Mouse (Mus musculus) kidney, embryonic 16.5 days (tissue): ENCODE measurements around the gene Bhlha9. TPM values are rescaled to one million over a fixed set of nuclear protein-coding genes. Genes with fewer than 3 reads are reported as not detected.

Source experiments
- ATAC-seq: fragments of 200-750 bp; cut with Nextera tagmentation; 2 replicates; pipeline ENCODE4 v1.8.0; 2017; ENCODE audit warnings: moderate TSS enrichment; ENCODE audit not compliant: low FRiP score, low TSS enrichment
- H3K27ac ChIP-seq: fragments of 300-500 bp; sonication (generic); 2 replicates; pipeline ENCODE4 v1.5.1; 2014; ENCODE audit warnings: low read length
- H3K27me3 ChIP-seq: fragments of 300-500 bp; sonication (generic); 2 replicates; pipeline ENCODE4 v1.6.1; 2014; ENCODE audit warnings: low read length, control low read depth, mixed read lengths; ENCODE audit not compliant: insufficient read depth
- H3K36me3 ChIP-seq: fragments of 300-500 bp; sonication (generic); 2 replicates; pipeline ENCODE4 v1.6.1; 2014; ENCODE audit warnings: low read length, control low read depth, mixed read lengths; ENCODE audit not compliant: insufficient read depth
- H3K4me1 ChIP-seq: fragments of 300-500 bp; sonication (generic); 2 replicates; pipeline ENCODE4 v1.6.1; 2014; ENCODE audit warnings: low read length, control low read depth, mixed read lengths; ENCODE audit not compliant: insufficient read depth
- H3K4me2 ChIP-seq: fragments of 300-500 bp; sonication (generic); replicated peaks from 2 replicates; pipeline ENCODE4 v1.6.1; 2014; ENCODE audit warnings: low read depth, low read length
- H3K4me3 ChIP-seq: fragments of 300-500 bp; sonication (generic); 2 replicates; pipeline ENCODE4 v1.5.1; 2014; ENCODE audit warnings: mild to moderate bottlenecking, low read length
- H3K9ac ChIP-seq: fragments of 300-500 bp; sonication (generic); replicated peaks from 2 replicates; pipeline ENCODE4 v1.6.1; 2014; ENCODE audit warnings: low read length
- H3K9me3 ChIP-seq: fragments of 300-500 bp; sonication (generic); 2 replicates; pipeline ENCODE4 v1.6.1; 2016; ENCODE audit warnings: low read length, control low read depth
- WGBS: fragments of 180-500 bp; shearing (Covaris S2); extraction: QIAGEN DNeasy Blood & Tissue Kit; methylation state at CpG from one replicate; pipeline ENCODE4 v1.1.7; 2014; 5-methylcytosine and 5-hydroxymethylcytosine counted together
- polyA plus RNA-seq: library from polyadenylated mRNA; unstranded; fragments of >200 nt; fragmentation: Nextera tagmentation; extraction: Ambion mirVana; gene quantifications from 2 replicates; pipeline ENCODE4 v1.2.1, GENCODE M21; 2015

Bhlha9 gene
- polyA plus RNA-seq, 1 experiment from 2014 or later: 0.17 TPM

DNA sequence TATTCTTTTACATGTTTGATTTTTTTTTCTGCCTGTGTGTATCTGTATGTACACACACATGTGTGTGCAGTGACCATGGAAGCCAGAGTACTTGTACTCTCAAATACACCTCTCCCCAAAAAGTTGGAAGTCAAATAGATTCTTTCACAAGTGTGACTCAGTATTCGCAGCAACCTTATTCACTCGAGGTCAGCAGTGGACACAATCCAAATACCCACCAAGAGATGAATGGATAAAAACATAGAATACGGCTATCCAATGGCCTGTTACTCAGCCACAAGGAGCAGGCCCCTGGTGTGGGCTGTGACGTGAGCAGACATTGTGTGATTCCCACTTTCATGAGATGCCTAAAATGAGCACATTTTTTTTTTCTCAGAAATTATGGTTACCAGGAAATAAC lies 32.0 kb upstream of the Bhlha9 start:
- Histone ChIP-seq H3K36me3 (no peaks in the 10 kb centered on the region), H3K27me3 (no peaks in the 10 kb centered on the region), H3K4me1 (peaks cover 10% of the 10 kb centered on the region; the same call in 1 of the 2 replicates), H3K9ac (no peak overlapping the region), H3K4me2 (no peak overlapping the region), H3K4me3 (no peak overlapping the region), H3K9me3 (no peaks in the 10 kb centered on the region), H3K27ac (no peak overlapping the region)
- no peak for ATAC-seq
- 74% methylated on average over 4 of the region's 4 CpGs for WGBS

DNA sequence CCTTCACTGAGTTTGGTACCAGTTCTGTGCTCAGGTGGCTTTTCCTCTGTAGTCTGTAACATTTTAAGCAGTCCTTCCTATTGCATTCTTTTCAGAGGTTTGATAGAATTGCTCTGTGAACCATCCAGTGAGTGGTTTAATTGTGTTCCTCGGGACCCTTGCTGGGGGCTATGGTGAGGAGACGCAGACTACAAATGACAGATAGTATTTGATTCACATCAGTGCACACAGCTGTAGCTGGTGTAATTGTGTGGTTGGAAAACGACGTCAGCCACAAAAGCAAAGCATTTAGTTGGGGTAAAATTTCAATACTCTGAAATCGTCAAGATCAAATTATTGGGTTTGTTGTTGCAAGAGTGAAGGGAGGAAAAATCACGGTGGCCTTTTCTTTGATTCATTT lies 28.0 kb upstream of the Bhlha9 start:
- Histone ChIP-seq H3K9me3 (no peaks in the 10 kb centered on the region), H3K9ac (no peak overlapping the region), H3K4me3 (no peak overlapping the region), H3K4me2 (no peak overlapping the region), H3K4me1 (peaks cover 24% of the 10 kb centered on the region), H3K27ac (peak overlapping the region; percentile 61), H3K27me3 (no peaks in the 10 kb centered on the region), H3K36me3 (no peaks in the 10 kb centered on the region)
- no peak for ATAC-seq
- WGBS: 37% methylated on average over 6 of the region's 6 CpGs

DNA sequence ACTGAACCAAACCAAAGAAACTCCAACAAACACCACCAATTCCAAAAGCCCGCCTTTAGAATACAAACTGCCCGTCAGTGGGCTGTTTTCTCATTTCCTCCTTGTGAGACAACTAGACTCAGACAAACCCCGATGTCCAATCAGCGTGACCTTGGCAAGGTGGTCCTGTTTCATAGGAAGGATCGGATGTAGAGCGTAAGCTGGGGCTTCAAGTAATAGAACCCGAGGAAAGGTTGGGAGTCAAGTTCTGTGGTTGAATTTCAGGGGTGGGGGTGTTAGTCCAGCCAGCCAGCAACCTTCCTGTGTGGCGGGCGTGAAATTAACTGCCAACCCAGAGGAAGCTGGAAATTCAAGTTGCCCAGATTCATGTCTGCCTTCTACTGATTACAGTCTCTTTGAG lies 27.2 kb upstream of the Bhlha9 start:
- no peak overlapping the region for H3K4me3 ChIP-seq
- no peak; the same call in 1 of the 2 replicates for ATAC-seq
- peaks cover 24% of the 10 kb centered on the region for H3K4me1 ChIP-seq
- WGBS: 25% methylated on average over 9 of the region's 9 CpGs
- no peaks in the 10 kb centered on the region for H3K36me3 ChIP-seq
- no peaks in the 10 kb centered on the region for H3K27me3 ChIP-seq
- H3K9ac ChIP-seq: no peak overlapping the region
- peak overlapping the region; percentile 62 for H3K4me2 ChIP-seq
- H3K9me3 ChIP-seq: no peaks in the 10 kb centered on the region
- H3K27ac ChIP-seq: peak overlapping the region; percentile 61

DNA sequence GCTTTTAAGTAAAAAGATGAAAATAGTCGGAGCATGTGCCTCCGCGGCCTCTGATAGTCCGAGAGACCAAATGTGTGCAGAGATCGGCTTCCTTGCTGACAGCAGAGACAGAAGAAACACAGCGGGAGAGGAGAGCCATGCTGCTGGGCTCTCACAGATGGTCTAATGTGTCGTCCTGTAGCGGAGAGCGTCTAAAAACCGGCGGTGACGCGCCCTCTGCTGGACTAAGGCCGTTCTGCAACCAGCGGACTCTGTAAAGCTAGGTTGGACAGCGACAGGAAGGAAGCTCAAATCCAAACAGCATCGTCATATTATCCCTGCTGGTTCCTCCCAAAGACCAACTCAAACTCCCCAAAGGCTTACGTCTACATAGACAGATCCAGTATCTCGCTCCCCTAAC lies 26.3 kb upstream of the Bhlha9 start:
- Histone ChIP-seq H3K27ac (peak overlapping the region; percentile 52), H3K4me1 (peaks cover 24% of the 10 kb centered on the region), H3K4me3 (peak overlapping the region; percentile 35), H3K9ac (peak overlapping the region; percentile 60; the same call in 1 of the 2 replicates), H3K9me3 (no peaks in the 10 kb centered on the region), H3K36me3 (no peaks in the 10 kb centered on the region), H3K4me2 (peak overlapping the region; percentile 62), H3K27me3 (no peaks in the 10 kb centered on the region)
- ATAC-seq: peak; percentile 83
- under 1% methylated on average over 19 of the region's 19 CpGs for WGBS

DNA sequence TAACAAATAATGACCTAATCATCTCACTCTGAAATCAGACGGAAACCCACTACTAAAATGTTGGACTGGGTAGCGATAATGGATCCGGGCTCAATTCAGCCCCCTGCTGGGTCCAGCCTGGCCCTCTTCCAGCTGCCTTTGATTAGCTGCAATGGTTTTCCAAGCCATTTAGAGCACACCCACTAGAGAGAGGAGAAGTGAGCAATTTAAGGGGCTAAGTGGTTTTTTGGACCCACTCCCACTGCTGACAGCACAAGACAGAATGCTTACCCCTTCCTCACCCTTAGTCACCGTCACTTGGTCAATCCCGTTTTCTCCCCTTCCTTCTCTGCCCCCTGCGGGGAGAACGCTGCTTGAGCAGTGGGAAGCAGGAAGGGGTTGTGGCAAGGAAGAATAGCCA lies 25.2 kb upstream of the Bhlha9 start:
- Histone ChIP-seq H3K36me3 (no peaks in the 10 kb centered on the region), H3K27me3 (no peaks in the 10 kb centered on the region), H3K27ac (no peak overlapping the region), H3K4me3 (0 out of 2 replicates have a peak overlapping the region, but pooled peaks have one; percentile 3), H3K4me1 (peaks cover 24% of the 10 kb centered on the region), H3K4me2 (peak overlapping the region; percentile 37), H3K9me3 (no peaks in the 10 kb centered on the region), H3K9ac (no peak overlapping the region)
- WGBS: 7% methylated on average over 7 of the region's 7 CpGs
- ATAC-seq: no peak

DNA sequence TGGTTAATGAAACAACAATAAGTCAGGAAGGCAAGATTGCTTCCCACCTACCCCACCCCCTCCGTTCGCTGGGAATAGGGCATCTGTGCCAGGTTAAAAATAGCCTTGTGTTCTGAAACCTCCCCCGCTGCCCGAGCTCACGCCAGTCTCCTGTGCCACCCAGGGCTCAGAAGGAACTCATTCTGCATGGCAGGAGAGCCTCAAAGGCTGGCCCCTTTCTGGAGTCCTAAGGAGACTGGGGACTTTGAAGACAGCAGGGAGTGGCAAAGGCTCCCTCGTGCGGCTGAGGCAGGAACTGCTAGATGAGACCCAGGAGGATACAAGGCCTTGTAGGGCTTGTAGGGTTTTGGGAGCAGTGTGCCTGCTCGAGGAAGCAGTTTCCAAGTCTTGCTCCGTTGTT lies 24.8 kb upstream of the Bhlha9 start:
- peak; percentile 49; the same call in 1 of the 2 replicates for ATAC-seq
- Histone ChIP-seq H3K27ac (no peak overlapping the region), H3K27me3 (no peaks in the 10 kb centered on the region), H3K9ac (no peak overlapping the region), H3K36me3 (no peaks in the 10 kb centered on the region), H3K4me1 (peaks cover 24% of the 10 kb centered on the region), H3K4me3 (0 out of 2 replicates have a peak overlapping the region, but pooled peaks have one; percentile 3), H3K4me2 (peak overlapping the region; percentile 37), H3K9me3 (no peaks in the 10 kb centered on the region)
- WGBS: 3% methylated on average over 9 of the region's 9 CpGs

DNA sequence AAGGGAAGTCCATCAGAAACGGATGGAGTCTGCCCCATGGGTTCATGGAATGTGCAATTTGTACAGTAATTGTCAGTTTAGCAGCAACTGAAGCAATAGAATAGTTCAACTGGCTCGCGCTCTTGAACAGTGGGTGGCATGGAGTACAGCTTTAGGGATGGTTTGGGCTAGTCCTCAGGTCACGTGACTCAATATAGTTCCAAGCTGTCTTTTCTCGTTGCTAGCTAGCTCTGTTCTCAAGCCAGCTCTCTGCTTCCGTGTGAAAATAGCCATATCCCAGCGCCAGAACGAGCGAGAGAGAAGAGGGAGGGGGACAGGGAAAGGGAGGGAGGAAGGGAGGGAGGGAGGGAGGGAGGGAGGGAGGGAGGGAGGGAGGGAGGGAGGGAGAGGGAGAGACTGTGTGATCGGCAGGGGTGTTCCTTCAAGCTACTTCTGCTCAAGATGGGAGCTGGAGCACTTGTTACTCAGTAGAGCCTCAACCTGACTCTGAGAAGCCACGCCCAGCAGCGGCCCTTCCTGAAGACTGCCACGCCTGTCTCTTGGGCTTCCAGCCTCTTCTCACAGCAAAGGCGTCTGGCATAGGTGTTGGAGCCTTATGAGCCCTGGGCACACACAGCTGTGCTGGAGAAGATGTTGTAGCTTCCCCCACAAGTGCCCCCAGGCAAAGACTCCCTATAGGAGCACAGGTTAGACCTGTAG lies 21.3 kb upstream of the Bhlha9 start:
- 57% methylated on average over 12 of the region's 14 CpGs for WGBS
- no peaks in the 10 kb centered on the region for H3K36me3 ChIP-seq
- H3K4me3 ChIP-seq: no peak overlapping the region
- no peak for ATAC-seq
- no peaks in the 10 kb centered on the region for H3K27me3 ChIP-seq
- H3K9me3 ChIP-seq: no peaks in the 10 kb centered on the region
- peaks cover 8% of the 10 kb centered on the region for H3K4me1 ChIP-seq
- no peak overlapping the region for H3K4me2 ChIP-seq
- H3K9ac ChIP-seq: no peak overlapping the region
- no peak overlapping the region for H3K27ac ChIP-seq

DNA sequence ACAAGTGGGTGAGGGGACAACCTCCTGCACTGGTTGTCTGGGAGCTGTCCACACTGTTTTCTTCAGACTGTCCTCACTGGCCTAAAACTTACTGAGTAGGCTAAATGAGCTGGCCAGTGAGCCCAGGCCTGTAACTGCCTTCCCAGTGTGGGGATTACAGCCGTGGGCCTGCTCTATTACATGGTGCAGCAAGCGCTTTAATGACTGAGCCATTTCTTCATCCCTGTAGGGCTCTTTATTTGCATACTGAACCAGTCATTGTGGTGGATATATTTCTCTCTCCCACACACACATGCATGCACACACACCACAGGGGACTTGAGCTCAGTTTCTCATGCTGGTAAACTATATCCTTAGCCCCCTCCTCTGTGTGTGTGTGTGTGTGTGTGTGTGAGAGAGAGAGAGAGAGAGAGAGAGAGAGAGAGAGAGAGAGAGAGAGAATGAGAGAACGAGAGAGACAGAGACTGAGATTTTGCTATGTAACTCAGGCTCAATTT lies 19.4 kb upstream of the Bhlha9 start:
- ATAC-seq: no peak
- Histone ChIP-seq H3K4me1 (no peaks in the 10 kb centered on the region), H3K27me3 (no peaks in the 10 kb centered on the region), H3K4me3 (no peak overlapping the region), H3K4me2 (no peak overlapping the region), H3K9ac (no peak overlapping the region), H3K36me3 (no peaks in the 10 kb centered on the region), H3K9me3 (no peaks in the 10 kb centered on the region), H3K27ac (no peak overlapping the region)
- 44% methylated on average over 3 of the region's 3 CpGs for WGBS

DNA sequence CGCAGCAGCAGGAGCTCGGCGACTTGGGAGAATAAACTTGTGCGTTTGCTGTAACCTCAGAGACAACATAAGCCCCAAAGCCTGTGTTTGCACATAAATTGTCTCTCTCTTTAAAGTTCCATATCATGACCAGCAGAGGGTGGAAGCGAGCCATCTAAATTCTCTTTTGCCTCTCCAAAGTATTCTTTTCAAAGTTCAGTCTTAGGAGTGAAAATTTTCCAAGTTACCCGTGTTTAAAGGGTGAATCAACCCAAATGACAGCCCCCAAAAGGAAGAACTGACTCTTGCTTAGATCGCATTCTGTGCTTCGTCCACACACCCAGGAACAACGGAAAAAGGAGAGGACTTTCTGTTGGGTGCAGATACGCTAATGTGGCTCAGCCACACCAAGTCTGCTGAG lies 17.2 kb upstream of the Bhlha9 start:
- H3K9ac ChIP-seq: 0 out of 2 replicates have a peak overlapping the region, but pooled peaks have one; percentile 30
- no peaks in the 10 kb centered on the region for H3K27me3 ChIP-seq
- no peak overlapping the region for H3K27ac ChIP-seq
- ATAC-seq: no peak
- H3K4me2 ChIP-seq: peak overlapping the region; percentile 44
- no peaks in the 10 kb centered on the region for H3K9me3 ChIP-seq
- peaks cover 17% of the 10 kb centered on the region for H3K4me1 ChIP-seq
- H3K4me3 ChIP-seq: peak overlapping the region; percentile 24; the same call in 1 of the 2 replicates
- 6% methylated on average over 10 of the region's 10 CpGs for WGBS
- H3K36me3 ChIP-seq: no peaks in the 10 kb centered on the region

DNA sequence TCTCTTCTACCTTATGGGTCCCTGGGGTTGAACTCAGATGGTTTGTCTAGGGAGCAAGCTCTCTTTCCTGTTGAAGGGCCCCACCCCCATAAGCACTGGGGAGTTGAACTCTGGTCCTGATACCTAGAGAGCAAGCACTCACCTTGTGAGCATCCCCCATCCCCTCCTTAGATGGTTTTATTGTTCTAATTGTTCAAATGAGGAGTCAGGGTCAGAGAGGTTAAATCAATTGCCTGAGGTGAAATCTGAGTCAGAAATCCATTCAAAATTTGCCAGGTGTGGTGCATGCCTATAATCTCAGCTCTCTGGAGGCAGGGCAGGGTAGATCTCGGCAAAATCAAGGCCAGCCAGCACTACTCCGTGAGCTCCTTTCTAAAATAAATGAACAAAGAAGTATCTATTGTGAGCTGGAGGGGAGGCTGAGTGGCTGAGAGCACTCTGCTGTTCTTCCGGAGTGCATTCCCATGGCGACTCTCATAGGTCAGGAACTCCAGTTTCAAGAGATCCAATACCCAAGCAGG lies 14.8 kb upstream of the Bhlha9 start:
- Histone ChIP-seq H3K36me3 (no peaks in the 10 kb centered on the region), H3K9ac (no peak overlapping the region), H3K27me3 (no peaks in the 10 kb centered on the region), H3K9me3 (no peaks in the 10 kb centered on the region), H3K4me2 (no peak overlapping the region), H3K27ac (no peak overlapping the region), H3K4me1 (peaks cover 17% of the 10 kb centered on the region), H3K4me3 (no peak overlapping the region)
- 31% methylated on average over 4 of the region's 4 CpGs for WGBS
- ATAC-seq: no peak
